Mouse (Mus musculus) liver, postnatal 0 days (tissue): ENCODE results near the gene Cdon. TPM values are rescaled to one million over a fixed set of nuclear protein-coding genes. Genes with fewer than 3 reads are reported as not detected.

Source experiments
- ATAC-seq: fragments of 200-750 bp; cut with Nextera tagmentation; 2 replicates; pipeline ENCODE4 v1.8.0; 2017; ENCODE audit warnings: mild to moderate bottlenecking, moderate library complexity
- DNase-seq: peaks from one replicate; pipeline ENCODE4 v3.0.0-alpha.2; 2016
- H3K27ac ChIP-seq: fragments of 300-500 bp; sonication (generic); 2 replicates; pipeline ENCODE4 v1.5.1; 2014; ENCODE audit warnings: antibody characterized with exemption, moderate library complexity, mild to moderate bottlenecking, low read depth
- H3K27me3 ChIP-seq: fragments of 300-500 bp; sonication (generic); 2 replicates; pipeline ENCODE4 v1.6.1; 2014; ENCODE audit warnings: low read length, control low read depth, mixed read lengths; ENCODE audit not compliant: insufficient read depth
- H3K36me3 ChIP-seq: fragments of 300-500 bp; sonication (generic); replicated peaks from 2 replicates; pipeline ENCODE4 v1.6.1; 2014; ENCODE audit warnings: mild to moderate bottlenecking, control low read depth, low read length, moderate library complexity, mixed read lengths; ENCODE audit not compliant: insufficient read depth
- H3K4me1 ChIP-seq: fragments of 300-500 bp; sonication (generic); 2 replicates; pipeline ENCODE4 v1.6.1; 2014; ENCODE audit warnings: antibody characterized with exemption, mild to moderate bottlenecking, control low read depth; ENCODE audit not compliant: insufficient read depth
- H3K4me2 ChIP-seq: fragments of 300-500 bp; sonication (generic); 2 replicates; pipeline ENCODE4 v1.6.1; 2014; ENCODE audit warnings: low read depth, mild to moderate bottlenecking, low read length, moderate library complexity, mixed read lengths
- H3K4me3 ChIP-seq: fragments of 300-500 bp; sonication (generic); 2 replicates; pipeline ENCODE4 v1.5.1; 2014; ENCODE audit warnings: low read depth, low read length
- H3K9ac ChIP-seq: fragments of 300-500 bp; sonication (generic); replicated peaks from 2 replicates; pipeline ENCODE4 v1.6.1; 2014; ENCODE audit warnings: mild to moderate bottlenecking, moderate library complexity
- H3K9me3 ChIP-seq: fragments of 300-500 bp; sonication (generic); 2 replicates; pipeline ENCODE4 v1.6.1; 2016; ENCODE audit warnings: mild to moderate bottlenecking, control low read depth, low read length, mixed read lengths
- CTCF ChIP-seq: sonication (generic); IDR thresholded peaks from 2 replicates; pipeline ENCODE4 v1.5.1; 2016; ENCODE audit warnings: antibody characterized with exemption, low read depth
- EP300 ChIP-seq: IDR thresholded peaks from 2 replicates; pipeline ENCODE4 v1.6.1; 2016; ENCODE audit warnings: antibody characterized with exemption, low read depth, mild to moderate bottlenecking
- WGBS: fragments of 180-500 bp; shearing (Covaris S2); extraction: QIAGEN DNeasy Blood & Tissue Kit; methylation state at CpG from one replicate; pipeline ENCODE4 v1.1.7; 2014; ENCODE audit not compliant: insufficient replicate concordance; 5-methylcytosine and 5-hydroxymethylcytosine counted together
- polyA plus RNA-seq: library from polyadenylated mRNA; unstranded; fragments of >200 nt; fragmentation: Nextera tagmentation; extraction: Ambion mirVana; gene quantifications from 2 replicates; pipeline ENCODE4 v1.2.1, GENCODE M21; 2015

The Cdon gene
- polyA plus RNA-seq, 1 experiment from 2014 or later = 0.18 TPM

GRCm38 (mm10) chr9:35546745-35547144, 125.8 kb downstream of the Cdon start:
- DNase-seq (peak; percentile 21), ATAC-seq (peak; percentile 55)
- Histone ChIP-seq H3K4me2 (peak overlapping the region; percentile 50; the same call in 1 of the 2 replicates), H3K27me3 (no peaks in the 10 kb centered on the region), H3K36me3 (no peaks in the 10 kb centered on the region), H3K9me3 (no peaks in the 10 kb centered on the region), H3K4me3 (no peak overlapping the region; the same call in 1 of the 2 replicates), H3K4me1 (peaks cover 3% of the 10 kb centered on the region; the same call in 1 of the 2 replicates), H3K27ac (0 out of 2 replicates have a peak overlapping the region, but pooled peaks have one; percentile 23), H3K9ac (no peak overlapping the region)
- no peak for TF ChIP-seq EP300
- no peak for TF ChIP-seq CTCF
- 13% methylated on average over 9 of the region's 9 CpGs for WGBS

- no peaks in the 10 kb centered on the region for H3K36me3 ChIP-seq
- H3K9ac ChIP-seq = no peak overlapping the region
- H3K9me3 ChIP-seq = no peaks in the 10 kb centered on the region
- H3K4me1 ChIP-seq = peaks cover 3% of the 10 kb centered on the region; the same call in 1 of the 2 replicates
- H3K4me3 ChIP-seq = no peak overlapping the region
- 74% methylated on average over 9 of the region's 9 CpGs for WGBS
- ATAC-seq (no peak), DNase-seq (no peak)
- H3K27ac ChIP-seq = no peak overlapping the region
- TF ChIP-seq EP300 = no peak
- no peak for TF ChIP-seq CTCF
- H3K27me3 ChIP-seq = no peaks in the 10 kb centered on the region
- no peak overlapping the region for H3K4me2 ChIP-seq
Observed at GRCm38 (mm10) chr9:35548455-35548854, 127.5 kb downstream of the Cdon start.

DNA sequence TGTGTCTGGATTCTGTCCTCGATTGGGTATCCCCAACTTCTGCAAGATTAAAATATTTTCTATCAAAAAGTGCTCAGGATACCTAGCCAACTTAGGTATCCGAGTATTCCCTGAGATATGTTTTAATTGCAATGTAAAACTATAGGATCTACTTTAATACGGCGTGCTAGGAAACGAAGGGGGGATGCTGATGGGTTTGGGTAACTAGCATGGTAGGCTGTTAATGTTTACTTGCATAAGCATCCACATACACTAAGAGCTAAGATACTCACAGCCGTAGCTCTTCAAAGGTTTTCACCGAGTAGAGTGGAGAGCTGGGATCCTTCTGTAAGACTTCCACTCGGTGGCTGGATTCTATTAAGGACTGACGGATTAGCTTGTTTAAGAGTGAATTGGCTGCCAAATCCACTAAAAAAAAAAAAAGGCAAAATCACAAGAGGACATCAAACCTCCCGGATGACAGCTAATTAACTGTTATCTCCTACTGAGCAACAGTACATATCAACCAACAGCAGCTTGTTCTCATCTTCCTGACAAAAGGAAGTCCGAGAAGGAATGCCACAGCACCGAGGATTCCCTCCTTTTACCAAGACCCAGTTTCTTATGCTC, 135.7 kb downstream of the Cdon start:
- H3K9ac ChIP-seq = no peak overlapping the region
- peaks cover 27% of the 10 kb centered on the region for H3K27me3 ChIP-seq
- 53% methylated on average over 12 of the region's 12 CpGs for WGBS
- H3K4me2 ChIP-seq = no peak overlapping the region
- DNase-seq (no peak), ATAC-seq (no peak)
- peaks cover 16% of the 10 kb centered on the region for H3K4me1 ChIP-seq
- H3K9me3 ChIP-seq = no peaks in the 10 kb centered on the region
- no peak overlapping the region for H3K27ac ChIP-seq
- no peak overlapping the region for H3K4me3 ChIP-seq
- peaks cover 8% of the 10 kb centered on the region for H3K36me3 ChIP-seq
- TF ChIP-seq CTCF = no peak
- no peak for TF ChIP-seq EP300

Other genes starting within 250 kb of the Cdon start
- gene Dcps, start 245.1 kb upstream of the Cdon start, polyA plus RNA-seq = 23.7 and 23.9 TPM in 2 replicates
- 93.4 and 94.4 TPM in 2 replicates for gene Srpr, start 221.0 kb upstream of the Cdon start, polyA plus RNA-seq
- gene Tirap, start 220.8 kb upstream of the Cdon start, polyA plus RNA-seq = 8.8 and 10.6 TPM in 2 replicates
- 26.7 and 29.2 TPM in 2 replicates for gene Foxred1, start 210.1 kb upstream of the Cdon start, polyA plus RNA-seq
- 8.8 and 9.4 TPM in 2 replicates for gene Fam118b, start 153.3 kb upstream of the Cdon start, polyA plus RNA-seq
- 7.3 and 8.6 TPM in 2 replicates for gene Rpusd4, start 153.3 kb upstream of the Cdon start, polyA plus RNA-seq
- gene Gm1113, start 97.1 kb downstream of the Cdon start, polyA plus RNA-seq = not detected in 2 replicates
- 0.09 and 0.18 TPM in 2 replicates for gene Ddx25, start 137.4 kb downstream of the Cdon start, polyA plus RNA-seq
- gene Pus3, start 137.5 kb downstream of the Cdon start, polyA plus RNA-seq = 4.7 and 5.0 TPM in 2 replicates
- gene Pate2, start 149.2 kb downstream of the Cdon start, polyA plus RNA-seq = 0.14 and 0.33 TPM in 2 replicates
- gene Hyls1, start 149.3 kb downstream of the Cdon start, polyA plus RNA-seq = 4.3 and 4.7 TPM in 2 replicates
- not detected in 2 replicates for gene Pate4, start 190.8 kb downstream of the Cdon start, polyA plus RNA-seq
- gene Pate3, start 227.1 kb downstream of the Cdon start, polyA plus RNA-seq = not detected in 2 replicates